Mouse (Mus musculus): Measurements from ENCODE around the gene Mettl1. TPM values are rescaled to one million over a fixed set of nuclear protein-coding genes. Genes with fewer than 3 reads are reported as not detected.

Mettl1 gene
- polyA plus RNA-seq, 1 experiment = not detected

GRCm38 (mm10) chr10:127085633-127086032, 44.4 kb downstream of the Mettl1 start:
- WGBS = 56% methylated on average over 6 of the region's 6 CpGs
- Histone ChIP-seq H3K27ac (ENCODE audit: insufficient read depth, low read depth, low read length) (no peak overlapping the region), H3K4me3 (ENCODE audit: insufficient read depth, low read depth, low read length) (no peak overlapping the region), H3K4me1 (ENCODE audit: control insufficient read depth, insufficient read depth, low read length) (peaks cover 50% of the 10 kb centered on the region)
- no peak for TF ChIP-seq CTCF (IDR thresholded peaks at IDR 0.05; ENCODE audit: insufficient read depth, low read depth, low read length)
- TF ChIP-seq POLR2A (IDR thresholded peaks at IDR 0.05; ENCODE audit: insufficient read depth, low read depth, low read length) = no peak

GRCm38 (mm10) chr10:127090560-127091411, 49.6 kb downstream of the Mettl1 start:
- WGBS = 13% methylated on average over 57 of the region's 57 CpGs
- peaks cover 63% of the 10 kb centered on the region for H3K4me1 ChIP-seq (ENCODE audit: control insufficient read depth, insufficient read depth, low read length)
- 0 out of 2 replicates have a peak overlapping the region, but pooled peaks have one; percentile 32 for H3K27ac ChIP-seq (ENCODE audit: insufficient read depth, low read depth, low read length)
- TF ChIP-seq POLR2A (IDR thresholded peaks at IDR 0.05; ENCODE audit: insufficient read depth, low read depth, low read length) (no peak), CTCF (IDR thresholded peaks at IDR 0.05; ENCODE audit: insufficient read depth, low read depth, low read length) (no peak)
- H3K4me3 ChIP-seq (ENCODE audit: insufficient read depth, low read depth, low read length) = peak overlapping the region; percentile 9

- 0 out of 2 replicates have a peak overlapping the region, but pooled peaks have one; percentile 32 for H3K27ac ChIP-seq (ENCODE audit: insufficient read depth, low read depth, low read length)
- WGBS = 12% methylated on average over 51 of the region's 51 CpGs
Observed at GRCm38 (mm10) chr10:127091507-127092396, 50.5 kb downstream of the Mettl1 start.

GRCm38 (mm10) chr10:127092742-127093141, 51.5 kb downstream of the Mettl1 start:
- TF ChIP-seq CTCF (IDR thresholded peaks at IDR 0.05; ENCODE audit: insufficient read depth, low read depth, low read length) (no peak), POLR2A (IDR thresholded peaks at IDR 0.05; ENCODE audit: insufficient read depth, low read depth, low read length) (no peak)
- Histone ChIP-seq H3K4me1 (ENCODE audit: control insufficient read depth, insufficient read depth, low read length) (peaks cover 73% of the 10 kb centered on the region), H3K4me3 (ENCODE audit: insufficient read depth, low read depth, low read length) (no peak overlapping the region), H3K27ac (ENCODE audit: insufficient read depth, low read depth, low read length) (no peak overlapping the region)
- 42% methylated on average over 4 of the region's 4 CpGs for WGBS

More at GRCm38 (mm10) chr10:127091507-127092396, 50.5 kb downstream of the Mettl1 start:
- TF ChIP-seq POLR2A (IDR thresholded peaks at IDR 0.05; ENCODE audit: insufficient read depth, low read depth, low read length) (no peak), CTCF (IDR thresholded peaks at IDR 0.05; ENCODE audit: insufficient read depth, low read depth, low read length) (no peak)
- Histone ChIP-seq H3K4me3 (ENCODE audit: insufficient read depth, low read depth, low read length) (peak overlapping the region; percentile 9), H3K4me1 (ENCODE audit: control insufficient read depth, insufficient read depth, low read length) (peaks cover 72% of the 10 kb centered on the region)

GRCm38 (mm10) chr10:127094382-127094802, 53.2 kb downstream of the Mettl1 start:
- 6% methylated on average over 7 of the region's 7 CpGs for WGBS

More at GRCm38 (mm10) chr10:127094382-127094802, 53.2 kb downstream of the Mettl1 start:
- peaks cover 72% of the 10 kb centered on the region for H3K4me1 ChIP-seq (ENCODE audit: control insufficient read depth, insufficient read depth, low read length)
- TF ChIP-seq CTCF (IDR thresholded peaks at IDR 0.05; ENCODE audit: insufficient read depth, low read depth, low read length) (no peak), POLR2A (IDR thresholded peaks at IDR 0.05; ENCODE audit: insufficient read depth, low read depth, low read length) (no peak)
- H3K4me3 ChIP-seq (ENCODE audit: insufficient read depth, low read depth, low read length) = no peak overlapping the region
- H3K27ac ChIP-seq (ENCODE audit: insufficient read depth, low read depth, low read length) = peak overlapping the region; percentile 35; the same call in 1 of the 2 replicates

Other genes starting within 250 kb of the Mettl1 start
- gene Atp23, start 140.1 kb upstream of the Mettl1 start, polyA plus RNA-seq (2012; ENCODE audit: insufficient read depth, insufficient read length, low replicate concordance, missing spikeins) = not detected in 2 replicates
- gene Ctdsp2, start 62.7 kb upstream of the Mettl1 start, polyA plus RNA-seq (2012; ENCODE audit: insufficient read depth, insufficient read length, low replicate concordance, missing spikeins) = not detected in 2 replicates
- not detected in 2 replicates for gene Avil, start 40.7 kb upstream of the Mettl1 start, polyA plus RNA-seq (2012; ENCODE audit: insufficient read depth, insufficient read length, low replicate concordance, missing spikeins)
- not detected in 2 replicates for gene Tsfm, start 10.6 kb upstream of the Mettl1 start, polyA plus RNA-seq (2012; ENCODE audit: insufficient read depth, insufficient read length, low replicate concordance, missing spikeins)
- not detected in 2 replicates for gene Eef1akmt3, start 99 bp downstream of the Mettl1 start, polyA plus RNA-seq (2012; ENCODE audit: insufficient read depth, insufficient read length, low replicate concordance, missing spikeins)
- gene Cyp27b1, start 6.8 kb downstream of the Mettl1 start, polyA plus RNA-seq (2012; ENCODE audit: insufficient read depth, insufficient read length, low replicate concordance, missing spikeins) = not detected in 2 replicates
- gene March9, start 18.8 kb downstream of the Mettl1 start, polyA plus RNA-seq (2012; ENCODE audit: insufficient read depth, insufficient read length, low replicate concordance, missing spikeins) = not detected in 2 replicates
- not detected in 2 replicates for gene Cdk4, start 22.1 kb downstream of the Mettl1 start, polyA plus RNA-seq (2012; ENCODE audit: insufficient read depth, insufficient read length, low replicate concordance, missing spikeins)
- not detected in 2 replicates for gene Tspan31, start 28.9 kb downstream of the Mettl1 start, polyA plus RNA-seq (2012; ENCODE audit: insufficient read depth, insufficient read length, low replicate concordance, missing spikeins)
- 219 TPM in 1 of 2 replicates, not detected in the other for gene Agap2, start 33.9 kb downstream of the Mettl1 start, polyA plus RNA-seq (2012; ENCODE audit: insufficient read depth, insufficient read length, low replicate concordance, missing spikeins)
- 124 TPM in 1 of 2 replicates, not detected in the other for gene Os9, start 79.7 kb downstream of the Mettl1 start, polyA plus RNA-seq (2012; ENCODE audit: insufficient read depth, insufficient read length, low replicate concordance, missing spikeins)
- gene B4galnt1, start 123.8 kb downstream of the Mettl1 start, polyA plus RNA-seq (2012; ENCODE audit: insufficient read depth, insufficient read length, low replicate concordance, missing spikeins) = not detected in 2 replicates
- not detected in 2 replicates for gene Slc26a10, start 139.2 kb downstream of the Mettl1 start, polyA plus RNA-seq (2012; ENCODE audit: insufficient read depth, insufficient read length, low replicate concordance, missing spikeins)
- gene Arhgef25, start 148.7 kb downstream of the Mettl1 start, polyA plus RNA-seq (2012; ENCODE audit: insufficient read depth, insufficient read length, low replicate concordance, missing spikeins) = not detected in 2 replicates
- 159 TPM in 1 of 2 replicates, not detected in the other for gene Dtx3, start 154.3 kb downstream of the Mettl1 start, polyA plus RNA-seq (2012; ENCODE audit: insufficient read depth, insufficient read length, low replicate concordance, missing spikeins)
- gene Pip4k2c, start 170.2 kb downstream of the Mettl1 start, polyA plus RNA-seq (2012; ENCODE audit: insufficient read depth, insufficient read length, low replicate concordance, missing spikeins) = 102 TPM in 1 of 2 replicates, not detected in the other
- gene Kif5a, start 221.9 kb downstream of the Mettl1 start, polyA plus RNA-seq (2012; ENCODE audit: insufficient read depth, insufficient read length, low replicate concordance, missing spikeins) = 72.6 and 160 TPM in 2 replicates
- gene Dctn2, start 225.0 kb downstream of the Mettl1 start, polyA plus RNA-seq (2012; ENCODE audit: insufficient read depth, insufficient read length, low replicate concordance, missing spikeins) = not detected in 2 replicates
- gene Mbd6, start 247.6 kb downstream of the Mettl1 start, polyA plus RNA-seq (2012; ENCODE audit: insufficient read depth, insufficient read length, low replicate concordance, missing spikeins) = not detected in 2 replicates

Measured in olfactory bulb, adult 2 months (tissue).